Mouse (Mus musculus) lung, adult 2 months (tissue): ENCODE data around the gene Ripor3. TPM values are rescaled to one million over a fixed set of nuclear protein-coding genes. Genes with fewer than 3 reads are reported as not detected.
"Not testable (repeated sequence)": the region's sequence is repeated elsewhere in the genome, so short reads cannot be mapped to it uniquely, and the experiment has no call there.

ENCODE experiments used
- DNase-seq: peaks from one replicate; pipeline ENCODE4 v3.0.0; 2022
- H3K4me1 ChIP-seq: fragments of 200-500 bp; 2 replicates; pipeline ENCODE4 v1.6.1; 2011; ENCODE audit warnings: low read length; ENCODE audit not compliant: control insufficient read depth, insufficient read depth
- H3K4me3 ChIP-seq: fragments of 200-500 bp; replicated peaks from 2 replicates; pipeline ENCODE3; 2011; ENCODE audit warnings: low read depth, mild to moderate bottlenecking, control low read depth, low read length; ENCODE audit errors: extremely low read depth
- CTCF ChIP-seq: fragments of 200-500 bp; IDR thresholded peaks from 2 replicates; pipeline ENCODE4 v1.5.1; 2011; ENCODE audit warnings: mild to moderate bottlenecking, low read length, control low read depth; ENCODE audit not compliant: insufficient read depth
- POLR2A ChIP-seq: fragments of 200-500 bp; IDR thresholded peaks from 2 replicates; pipeline ENCODE4 v1.6.1; 2011; ENCODE audit warnings: low read depth, mild to moderate bottlenecking, control low read depth, low read length, borderline replicate concordance; ENCODE audit errors: extremely low read depth
- WGBS: fragments of 180-500 bp; shearing (Covaris S2); methylation state at CpG from one replicate; pipeline ENCODE4 v1.1.7; 2018; 5-methylcytosine and 5-hydroxymethylcytosine counted together
- polyA plus RNA-seq: library from polyadenylated mRNA; depleted of rRNA; stranded (reverse); fragments of >200 nt; gene quantifications from 2 replicates; pipeline ENCODE4 v1.2.3, GENCODE M21; 2012; rRNA removed

The Ripor3 gene
- 2.3 and 5.3 TPM in 2 replicates for polyA plus RNA-seq

- peak; percentile 67 for DNase-seq
- H3K4me1 ChIP-seq = peaks cover 5% of the 10 kb centered on the region
- no peak within 1 kb of the TSS for H3K4me3 ChIP-seq
- 38% methylated on average over 9 of the region's 9 CpGs for WGBS
- TF ChIP-seq POLR2A = no peak
- peak; percentile 54 for TF ChIP-seq CTCF
Observed at GRCm38 (mm10) chr2:168009936-168010668, at the start of gene Ripor3. Ripor3 (minus strand) TSS chr2:168010618.

GRCm38 (mm10) chr2:168059200-168059790 is 48.9 kb upstream of the Ripor3 start:
- no peak for TF ChIP-seq POLR2A
- no peak for TF ChIP-seq CTCF
- H3K4me1 ChIP-seq = no peaks in the 10 kb centered on the region
- no peak for DNase-seq
- WGBS = 82% methylated on average over 6 of the region's 6 CpGs
- H3K4me3 ChIP-seq = no peak overlapping the region

GRCm38 (mm10) chr2:168058488-168059199 is 48.2 kb upstream of the Ripor3 start:
- no peak for DNase-seq
- no peaks in the 10 kb centered on the region for H3K4me1 ChIP-seq
- no peak for TF ChIP-seq POLR2A
- no peak for TF ChIP-seq CTCF
- no peak overlapping the region for H3K4me3 ChIP-seq
- 25% methylated on average over 13 of the region's 13 CpGs for WGBS

GRCm38 (mm10) chr2:168057876-168058275 is 47.5 kb upstream of the Ripor3 start:
- WGBS = 74% methylated on average over 2 of the region's 2 CpGs
- not testable (repeated sequence) for H3K4me3 ChIP-seq, H3K4me1 ChIP-seq, DNase-seq

- H3K4me1 ChIP-seq = no peaks in the 10 kb centered on the region
- no peak for TF ChIP-seq CTCF
- no peak for TF ChIP-seq POLR2A
- 54% methylated on average over 8 of the region's 8 CpGs for WGBS
- no peak for DNase-seq
- no peak overlapping the region for H3K4me3 ChIP-seq
Observed at GRCm38 (mm10) chr2:168056666-168056933, 46.2 kb upstream of the Ripor3 start.

GRCm38 (mm10) chr2:168055910-168056665 is 45.7 kb upstream of the Ripor3 start:
- 54% methylated on average over 14 of the region's 14 CpGs for WGBS
- TF ChIP-seq POLR2A = no peak
- no peak for TF ChIP-seq CTCF
- DNase-seq = no peak
- H3K4me1 ChIP-seq = no peaks in the 10 kb centered on the region
- no peak overlapping the region for H3K4me3 ChIP-seq

- TF ChIP-seq CTCF (no peak), POLR2A (no peak)
- H3K4me3 ChIP-seq = no peak overlapping the region
- 92% methylated on average over 11 of the region's 11 CpGs for WGBS
- DNase-seq = no peak
- H3K4me1 ChIP-seq = peaks cover 3% of the 10 kb centered on the region; the same call in 1 of the 2 replicates
Observed at GRCm38 (mm10) chr2:168054142-168054541, 43.7 kb upstream of the Ripor3 start.

- TF ChIP-seq POLR2A (no peak), CTCF (peak; percentile 68)
- Histone ChIP-seq H3K4me3 (no peak overlapping the region), H3K4me1 (peaks cover 3% of the 10 kb centered on the region; the same call in 1 of the 2 replicates)
- 28% methylated on average over 2 of the region's 2 CpGs for WGBS
- peak; percentile 68 for DNase-seq
Observed at GRCm38 (mm10) chr2:168052689-168053088, 42.3 kb upstream of the Ripor3 start.

- TF ChIP-seq CTCF (no peak), POLR2A (no peak)
- no peak for DNase-seq
- Histone ChIP-seq H3K4me3 (no peak overlapping the region), H3K4me1 (peaks cover 3% of the 10 kb centered on the region; the same call in 1 of the 2 replicates)
- WGBS = 89% methylated on average over 1 of the region's 1 CpGs
Observed at GRCm38 (mm10) chr2:168052156-168052555, 41.7 kb upstream of the Ripor3 start.
